Mouse (Mus musculus) kidney, adult 2 months (tissue): Measurements from ENCODE around the gene Rflna.

Experiments
- CTCF ChIP-seq: fragments of 200-500 bp; conservative IDR thresholded peaks from 2 replicates; pipeline ENCODE4 v1.5.1; 2011; ENCODE audit warnings: low read depth, mild to moderate bottlenecking, control low read depth, low read length, moderate library complexity, mixed read lengths; ENCODE audit not compliant: insufficient read depth, insufficient read length
- POLR2A ChIP-seq: fragments of 200-500 bp; IDR thresholded peaks from one replicate; pipeline ENCODE4 v1.6.1; 2011; ENCODE audit warnings: low read depth, low read length, control low read depth

- TF ChIP-seq POLR2A, result no peak
- TF ChIP-seq CTCF, result no peak
Measured at GRCm38 (mm10) chr5:125049481-125049880, 46.5 kb downstream of the Rflna start.
